Mouse (Mus musculus) hindbrain, embryonic 12.5 days (tissue): ENCODE data around the gene Anpep. TPM values are rescaled to one million over a fixed set of nuclear protein-coding genes. Genes with fewer than 3 reads are reported as not detected.
A peak's percentile ranks its signal among the peaks of the same experiment; 100 is the strongest.

Experiments used
- ATAC-seq: fragments of 200-750 bp; cut with Nextera tagmentation; 2 replicates; pipeline ENCODE4 v1.8.0; 2017; ENCODE audit warnings: moderate TSS enrichment; ENCODE audit not compliant: low FRiP score
- H3K27ac ChIP-seq: fragments of 300-500 bp; sonication (generic); 2 replicates; pipeline ENCODE4 v1.5.1; 2016; ENCODE audit warnings: mild to moderate bottlenecking
- H3K27me3 ChIP-seq: fragments of 300-500 bp; sonication (generic); 2 replicates; pipeline ENCODE4 v1.6.1; 2016; ENCODE audit warnings: mild to moderate bottlenecking
- H3K36me3 ChIP-seq: fragments of 300-500 bp; sonication (generic); 2 replicates; pipeline ENCODE4 v1.6.1; 2016; ENCODE audit warnings: mild to moderate bottlenecking
- H3K4me1 ChIP-seq: fragments of 300-500 bp; sonication (generic); 2 replicates; pipeline ENCODE4 v1.6.1; 2016
- H3K4me2 ChIP-seq: fragments of 300-500 bp; sonication (generic); replicated peaks from 2 replicates; pipeline ENCODE4 v1.6.1; 2016; ENCODE audit warnings: mild to moderate bottlenecking
- H3K4me3 ChIP-seq: fragments of 300-500 bp; sonication (generic); 2 replicates; pipeline ENCODE4 v1.5.1; 2016; ENCODE audit warnings: mild to moderate bottlenecking
- H3K9ac ChIP-seq: fragments of 300-500 bp; sonication (generic); 2 replicates; pipeline ENCODE4 v1.6.1; 2016; ENCODE audit warnings: mild to moderate bottlenecking, moderate library complexity
- H3K9me3 ChIP-seq: fragments of 300-500 bp; sonication (generic); replicated peaks from 2 replicates; pipeline ENCODE4 v1.6.1; 2016; ENCODE audit warnings: mild to moderate bottlenecking
- WGBS: fragments of 180-500 bp; shearing (Covaris S2); methylation state at CpG from one replicate; pipeline ENCODE4 v1.1.7; 2016; 5-methylcytosine and 5-hydroxymethylcytosine counted together
- polyA plus RNA-seq: library from polyadenylated mRNA; unstranded; fragments of >200 nt; fragmentation: Nextera tagmentation; extraction: Ambion mirVana; gene quantifications from 2 replicates; pipeline ENCODE4 v1.2.1, GENCODE M21; 2016

Anpep gene
- polyA plus RNA-seq, 1 experiment from 2014 or later, result 3.5 TPM

DNA sequence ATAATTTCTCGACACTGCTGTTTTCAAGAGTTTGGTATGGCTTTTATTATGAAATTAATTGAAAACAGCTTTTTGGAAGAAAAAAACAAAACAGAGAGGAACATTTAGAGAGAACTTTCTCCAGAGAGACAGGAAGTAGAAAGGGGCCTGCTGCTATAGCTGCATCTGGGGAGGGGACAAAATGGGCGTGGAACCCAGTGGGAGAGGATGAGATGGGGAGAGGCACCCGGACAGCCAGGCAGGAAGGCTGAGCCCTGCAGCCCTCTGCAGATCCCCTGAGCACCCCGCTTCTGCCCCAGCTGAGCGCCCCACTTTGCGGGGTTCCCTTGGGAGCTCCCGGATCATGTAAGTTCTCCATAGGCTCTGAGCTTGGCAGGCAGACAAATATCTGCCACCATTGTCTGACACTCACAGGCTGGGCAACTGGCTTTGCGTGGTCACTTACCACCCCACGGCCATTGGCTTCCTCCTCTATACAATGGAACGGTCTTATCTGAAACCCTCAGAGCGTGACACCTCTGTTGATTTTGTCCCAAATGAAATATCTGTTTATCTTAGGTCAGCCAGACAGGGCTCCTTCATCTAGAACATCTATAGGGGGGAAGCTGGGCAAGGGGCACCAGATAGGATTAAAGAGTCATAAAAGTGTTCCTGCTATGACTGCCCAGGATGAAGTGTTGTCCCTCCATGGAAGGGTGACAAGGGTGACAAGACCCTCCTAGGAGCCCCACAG, 2.5 kb downstream of the Anpep start:
- Histone ChIP-seq H3K4me3 (no peak overlapping the region), H3K27me3 (no peaks in the 10 kb centered on the region), H3K9ac (no peak overlapping the region), H3K4me2 (no peak overlapping the region), H3K27ac (no peak overlapping the region), H3K4me1 (peaks cover 8% of the 10 kb centered on the region; the same call in 1 of the 2 replicates), H3K36me3 (no peaks in the 10 kb centered on the region), H3K9me3 (no peaks in the 10 kb centered on the region)
- WGBS, result 71% methylated on average over 11 of the region's 11 CpGs
- ATAC-seq, result no peak

DNA sequence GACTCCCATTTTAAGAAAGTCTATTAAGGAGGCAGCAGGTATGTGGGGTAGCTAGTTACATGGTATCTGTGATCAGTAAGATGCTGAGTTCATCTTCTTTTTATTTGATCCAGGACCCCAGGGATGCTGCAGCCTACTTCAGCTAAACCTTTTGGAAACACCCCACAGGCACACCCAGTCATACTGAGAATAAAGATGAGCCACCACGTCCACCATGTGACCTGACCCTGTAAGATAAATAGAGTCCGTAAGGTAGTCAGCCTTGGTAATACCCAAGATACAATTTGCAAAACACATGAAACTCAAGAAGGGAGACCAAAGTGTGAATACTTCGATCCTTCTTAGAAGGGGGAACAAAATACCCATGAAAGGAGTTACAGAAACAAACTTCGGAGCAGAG, 4.6 kb downstream of the Anpep start:
- 84% methylated on average over 4 of the region's 4 CpGs for WGBS
- H3K36me3 ChIP-seq, result no peaks in the 10 kb centered on the region
- no peak overlapping the region for H3K27ac ChIP-seq
- H3K4me3 ChIP-seq, result no peak overlapping the region
- no peak overlapping the region for H3K4me2 ChIP-seq
- ATAC-seq, result no peak
- H3K9ac ChIP-seq, result no peak overlapping the region
- no peaks in the 10 kb centered on the region for H3K27me3 ChIP-seq
- H3K4me1 ChIP-seq, result peaks cover 8% of the 10 kb centered on the region; the same call in 1 of the 2 replicates
- H3K9me3 ChIP-seq, result no peaks in the 10 kb centered on the region

DNA sequence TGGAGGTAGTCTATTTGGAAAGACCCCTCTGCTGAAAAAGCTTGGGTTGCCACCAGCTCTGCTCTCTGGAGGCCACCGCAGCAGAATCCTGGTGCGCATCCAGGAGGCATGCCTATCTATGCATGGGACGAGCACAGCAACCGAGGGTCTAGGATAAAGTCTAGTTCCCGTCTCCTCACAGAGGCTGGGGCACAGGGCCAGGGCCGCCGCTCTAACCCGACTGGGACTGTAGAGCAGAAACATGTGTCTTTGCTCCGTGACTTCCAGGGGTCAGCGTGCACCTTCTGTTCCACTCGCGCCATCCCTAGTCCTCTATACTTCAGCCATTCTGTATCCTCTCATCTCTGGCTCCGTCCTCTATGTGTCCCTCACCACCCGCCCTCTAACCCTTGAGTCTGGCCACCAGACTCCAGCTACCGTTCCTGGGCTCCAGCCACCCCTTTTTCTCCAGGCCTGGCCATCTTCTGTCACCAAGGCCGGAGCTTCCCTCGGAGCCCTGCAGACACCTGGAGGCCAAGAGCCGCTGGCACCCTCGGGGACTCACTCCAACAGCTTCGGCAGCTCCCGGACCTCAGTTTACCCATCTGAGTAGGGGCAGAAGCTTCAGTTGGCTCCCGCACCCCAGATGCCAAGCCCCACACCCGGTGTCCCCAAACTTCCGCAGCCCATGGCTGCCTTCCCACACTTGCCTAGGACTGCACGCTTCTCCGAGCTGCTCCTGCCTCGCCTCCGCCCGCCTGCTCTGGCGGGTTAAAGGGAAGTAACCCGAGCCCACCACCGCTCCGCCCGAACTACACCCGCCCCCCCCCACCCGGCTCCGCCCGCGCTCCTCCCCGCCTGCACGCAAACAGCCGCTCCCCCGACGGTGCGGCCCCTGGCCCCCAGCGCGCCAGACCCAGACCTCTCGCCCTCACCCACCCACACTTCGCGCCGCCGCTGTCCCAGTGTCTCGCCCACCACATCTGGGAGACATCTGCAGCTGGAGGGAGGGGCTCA, 13.1 kb downstream of the Anpep start:
- peaks cover 25% of the 10 kb centered on the region for H3K27me3 ChIP-seq
- H3K4me3 ChIP-seq, result peak overlapping the region; percentile 34
- H3K4me1 ChIP-seq, result peaks cover 10% of the 10 kb centered on the region
- no peaks in the 10 kb centered on the region for H3K36me3 ChIP-seq
- peak overlapping the region; percentile 58 for H3K4me2 ChIP-seq
- no peak for ATAC-seq
- H3K27ac ChIP-seq, result no peak overlapping the region
- H3K9ac ChIP-seq, result peak overlapping the region; percentile 43
- H3K9me3 ChIP-seq, result no peaks in the 10 kb centered on the region
- WGBS, result 10% methylated on average over 53 of the region's 53 CpGs

DNA sequence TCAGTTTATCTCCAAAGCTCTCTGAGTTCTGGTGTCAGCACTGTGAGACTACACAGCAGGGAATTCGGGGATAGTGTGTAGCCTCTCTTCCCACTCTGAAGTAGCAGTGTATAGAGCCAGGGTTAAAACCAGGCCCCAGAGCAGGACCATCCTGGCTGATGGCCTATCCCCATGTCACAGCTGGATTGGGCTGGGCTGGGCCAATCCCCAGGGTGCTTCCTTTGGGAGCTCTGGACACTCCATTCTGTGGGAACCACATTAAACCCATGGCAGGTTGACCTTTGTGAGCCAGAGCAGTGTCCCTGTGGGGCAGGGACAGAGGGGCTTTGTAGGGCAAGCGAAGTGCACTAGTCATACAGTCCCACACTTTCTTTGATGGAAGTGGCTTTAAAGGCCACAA, 14.5 kb downstream of the Anpep start:
- no peak for ATAC-seq

DNA sequence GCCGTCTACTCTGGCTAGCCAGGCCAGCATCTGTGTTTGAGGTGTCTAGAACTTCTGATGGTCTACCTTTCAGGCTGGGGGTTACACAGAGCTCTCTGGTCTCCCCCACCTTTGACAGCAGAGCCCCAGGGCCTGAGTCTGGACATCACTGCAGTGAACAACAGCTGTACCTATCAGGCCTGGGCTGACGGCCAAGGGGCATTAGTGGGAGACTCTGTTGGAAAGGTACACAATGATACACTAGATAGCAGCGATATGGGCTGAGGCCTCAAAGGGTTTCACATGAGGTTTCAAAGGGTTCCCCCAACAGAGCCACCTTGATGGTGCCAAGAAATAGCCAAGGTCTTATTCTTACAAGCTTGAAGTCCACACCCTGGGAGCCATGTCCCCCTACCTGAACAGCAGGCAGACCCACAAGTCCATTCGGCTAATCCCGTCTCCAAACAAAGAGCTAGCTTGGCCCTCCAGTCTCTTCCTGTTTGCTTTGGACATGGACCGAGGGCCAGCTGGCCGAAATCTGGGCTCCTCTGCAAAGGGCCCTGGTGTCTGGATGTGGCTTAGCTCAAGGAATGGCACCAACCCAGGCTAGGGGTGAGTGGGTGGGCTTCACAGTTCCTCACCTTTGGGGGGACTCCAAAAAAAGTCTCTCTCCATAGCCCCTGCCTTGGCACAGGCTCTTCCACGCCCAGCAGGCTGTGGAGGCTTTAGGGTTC, 16.6 kb downstream of the Anpep start:
- H3K4me2 ChIP-seq, result no peak overlapping the region
- 83% methylated on average over 8 of the region's 8 CpGs for WGBS
- H3K9ac ChIP-seq, result no peak overlapping the region
- ATAC-seq, result no peak
- H3K4me1 ChIP-seq, result peaks cover 10% of the 10 kb centered on the region
- H3K27ac ChIP-seq, result no peak overlapping the region
- H3K9me3 ChIP-seq, result no peaks in the 10 kb centered on the region
- H3K4me3 ChIP-seq, result no peak overlapping the region
- H3K27me3 ChIP-seq, result peaks cover 19% of the 10 kb centered on the region
- H3K36me3 ChIP-seq, result no peaks in the 10 kb centered on the region

More for the DNA sequence above, 14.5 kb downstream of the Anpep start:
- Histone ChIP-seq H3K27ac (no peak overlapping the region), H3K4me3 (no peak overlapping the region), H3K9ac (no peak overlapping the region), H3K36me3 (no peaks in the 10 kb centered on the region), H3K4me1 (peaks cover 10% of the 10 kb centered on the region), H3K9me3 (no peaks in the 10 kb centered on the region), H3K27me3 (peaks cover 25% of the 10 kb centered on the region), H3K4me2 (no peak overlapping the region)
- 65% methylated on average over 2 of the region's 2 CpGs for WGBS

DNA sequence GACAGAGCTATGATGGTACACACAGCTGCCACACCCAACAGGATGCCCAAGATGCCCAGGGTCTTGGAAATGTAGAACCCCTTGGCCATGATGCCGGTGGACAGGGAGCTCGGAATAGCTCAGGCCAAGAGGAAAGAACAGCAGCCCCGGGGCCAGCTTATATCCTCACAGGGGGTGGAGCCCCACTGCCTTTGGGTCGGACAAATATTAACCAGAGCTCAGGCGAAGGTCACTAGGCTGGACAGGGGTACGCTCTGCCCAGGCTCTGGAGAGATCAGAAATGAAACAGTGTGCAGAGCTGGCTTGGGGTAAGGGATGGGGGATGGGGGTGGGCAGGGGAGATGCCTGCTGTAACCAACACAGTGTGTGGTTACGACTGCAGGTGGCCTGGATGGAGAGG, 18.7 kb downstream of the Anpep start:
- Histone ChIP-seq H3K9me3 (no peaks in the 10 kb centered on the region), H3K9ac (no peak overlapping the region), H3K27ac (no peak overlapping the region), H3K4me3 (no peak overlapping the region), H3K4me1 (no peaks in the 10 kb centered on the region), H3K27me3 (peaks cover 6% of the 10 kb centered on the region), H3K4me2 (no peak overlapping the region), H3K36me3 (no peaks in the 10 kb centered on the region)
- WGBS, result 59% methylated on average over 7 of the region's 7 CpGs
- no peak for ATAC-seq

DNA sequence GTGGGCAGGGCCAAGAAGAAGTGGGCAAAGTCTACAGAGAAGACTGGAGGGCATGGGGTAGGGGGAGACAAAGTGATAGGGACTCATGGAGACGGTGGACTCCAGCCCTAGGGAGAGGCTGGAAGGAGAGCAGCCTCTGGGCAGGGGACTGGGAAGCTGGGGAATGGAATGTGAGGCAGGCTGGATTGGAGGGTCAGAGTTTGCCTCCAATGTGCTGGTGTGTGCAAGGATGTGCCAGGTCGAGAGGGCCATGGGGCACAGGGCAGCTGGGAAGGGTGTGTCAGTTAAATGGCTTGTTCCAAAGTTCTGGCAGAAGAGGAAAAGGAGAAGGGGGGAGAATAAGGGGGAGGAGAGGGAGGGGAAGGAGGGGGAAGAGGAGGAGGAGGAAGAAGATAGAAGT, 23.6 kb downstream of the Anpep start:
- Histone ChIP-seq H3K36me3 (no peaks in the 10 kb centered on the region), H3K27ac (no peak overlapping the region), H3K4me2 (no peak overlapping the region), H3K9ac (no peak overlapping the region), H3K27me3 (no peaks in the 10 kb centered on the region), H3K4me3 (no peak overlapping the region), H3K9me3 (no peaks in the 10 kb centered on the region), H3K4me1 (no peaks in the 10 kb centered on the region)
- 75% methylated on average over 2 of the region's 2 CpGs for WGBS
- ATAC-seq, result no peak

DNA sequence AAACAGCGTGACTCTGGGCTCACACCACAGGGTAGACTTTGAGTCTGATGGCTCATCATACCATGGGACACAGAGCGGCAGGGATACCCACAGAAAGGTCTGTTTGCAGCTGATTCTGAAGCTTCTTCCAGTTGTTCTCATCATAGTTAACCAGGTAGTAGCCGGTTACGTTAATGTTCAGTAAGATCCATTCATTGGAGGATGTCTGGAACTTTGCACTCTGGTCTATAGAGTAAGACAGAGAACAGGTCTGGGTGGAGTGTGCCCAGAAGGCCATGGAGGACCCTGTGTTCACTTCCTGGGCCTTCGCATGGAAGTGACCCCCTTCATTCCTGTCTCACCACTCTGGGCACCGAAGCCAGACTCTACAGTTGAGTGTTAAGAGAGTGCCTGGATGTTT, 25.7 kb downstream of the Anpep start:
- WGBS, result 95% methylated on average over 6 of the region's 6 CpGs
- ATAC-seq, result no peak

DNA sequence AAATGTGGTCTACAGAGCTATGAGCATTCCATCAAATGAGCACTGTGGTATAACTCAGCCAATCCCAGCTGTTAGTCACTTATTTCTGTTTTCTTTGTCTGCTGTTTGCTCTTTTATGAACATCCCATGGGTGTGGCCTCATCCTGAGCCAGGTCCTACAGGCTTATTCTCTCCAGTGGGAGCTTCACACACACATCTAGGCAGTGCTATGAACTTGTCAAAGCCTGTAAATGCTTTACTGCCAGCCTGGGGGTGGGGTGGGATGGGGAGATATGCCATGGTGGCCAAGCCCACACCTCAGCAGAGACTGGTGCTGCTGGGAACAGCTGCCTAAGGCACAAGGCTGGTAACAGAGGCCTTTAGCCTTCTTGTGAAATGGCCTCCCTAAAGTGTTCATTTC, 27.9 kb downstream of the Anpep start:
- H3K4me2 ChIP-seq, result no peak overlapping the region
- no peak overlapping the region for H3K4me3 ChIP-seq
- no peaks in the 10 kb centered on the region for H3K9me3 ChIP-seq
- no peak for ATAC-seq
- H3K27ac ChIP-seq, result no peak overlapping the region
- H3K27me3 ChIP-seq, result no peaks in the 10 kb centered on the region
- H3K4me1 ChIP-seq, result no peaks in the 10 kb centered on the region
- H3K9ac ChIP-seq, result no peak overlapping the region
- H3K36me3 ChIP-seq, result no peaks in the 10 kb centered on the region

More for the DNA sequence above, 25.7 kb downstream of the Anpep start:
- Histone ChIP-seq H3K4me3 (no peak overlapping the region), H3K27ac (no peak overlapping the region), H3K36me3 (no peaks in the 10 kb centered on the region), H3K27me3 (no peaks in the 10 kb centered on the region), H3K9me3 (no peaks in the 10 kb centered on the region), H3K4me2 (no peak overlapping the region), H3K9ac (no peak overlapping the region), H3K4me1 (no peaks in the 10 kb centered on the region)

DNA sequence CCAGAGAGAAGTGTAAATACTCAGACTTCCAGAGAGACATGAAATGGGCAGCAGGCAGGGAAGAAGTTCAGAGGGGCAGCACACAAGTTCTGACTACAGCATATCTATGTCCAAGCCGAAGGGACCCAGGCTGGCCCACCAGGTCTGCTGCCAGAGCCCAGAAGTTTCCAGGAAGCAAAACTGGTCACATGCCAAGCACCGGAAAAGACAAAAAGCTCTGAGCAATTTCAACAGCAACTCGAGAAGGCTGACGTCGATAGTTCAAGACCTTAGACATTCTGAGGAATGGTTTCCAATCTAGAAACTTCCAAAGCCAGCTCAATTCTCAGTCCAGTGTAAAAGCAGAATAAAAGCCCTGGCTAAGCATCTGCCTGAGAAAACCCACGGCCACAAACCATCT, 29.3 kb downstream of the Anpep start:
- Histone ChIP-seq H3K27ac (no peak overlapping the region), H3K9ac (no peak overlapping the region)
- 78% methylated on average over 6 of the region's 6 CpGs for WGBS

DNA sequence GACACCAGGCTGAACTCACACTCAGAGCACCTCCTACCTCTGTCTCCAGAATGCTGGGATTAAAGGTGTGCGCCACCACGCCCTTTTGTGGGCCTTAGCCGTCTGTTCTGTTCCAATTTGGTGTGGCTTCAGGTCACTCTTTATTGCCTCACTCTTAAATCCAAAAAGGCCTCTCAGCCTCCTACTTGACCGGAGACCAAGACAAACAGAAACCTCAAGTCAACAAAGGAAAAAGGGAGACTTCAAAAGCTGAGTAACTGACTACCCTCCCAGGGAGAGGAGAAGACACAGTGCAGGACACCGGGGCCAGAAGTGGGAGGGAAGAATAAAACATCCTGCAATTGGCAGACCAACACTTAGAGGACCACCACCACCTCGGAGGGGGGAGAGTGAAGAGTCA, 29.7 kb downstream of the Anpep start:
- H3K27me3 ChIP-seq, result no peaks in the 10 kb centered on the region
- no peak for ATAC-seq
- no peaks in the 10 kb centered on the region for H3K9me3 ChIP-seq
- no peak overlapping the region for H3K9ac ChIP-seq
- no peak overlapping the region for H3K4me3 ChIP-seq
- H3K36me3 ChIP-seq, result no peaks in the 10 kb centered on the region
- H3K4me1 ChIP-seq, result no peaks in the 10 kb centered on the region
- H3K27ac ChIP-seq, result no peak overlapping the region
- WGBS, result 78% methylated on average over 6 of the region's 6 CpGs
- H3K4me2 ChIP-seq, result no peak overlapping the region

More for the DNA sequence above, 29.3 kb downstream of the Anpep start:
- Histone ChIP-seq H3K36me3 (no peaks in the 10 kb centered on the region), H3K4me2 (no peak overlapping the region), H3K9me3 (no peaks in the 10 kb centered on the region), H3K27me3 (no peaks in the 10 kb centered on the region), H3K4me1 (no peaks in the 10 kb centered on the region), H3K4me3 (no peak overlapping the region)
- ATAC-seq, result no peak

DNA sequence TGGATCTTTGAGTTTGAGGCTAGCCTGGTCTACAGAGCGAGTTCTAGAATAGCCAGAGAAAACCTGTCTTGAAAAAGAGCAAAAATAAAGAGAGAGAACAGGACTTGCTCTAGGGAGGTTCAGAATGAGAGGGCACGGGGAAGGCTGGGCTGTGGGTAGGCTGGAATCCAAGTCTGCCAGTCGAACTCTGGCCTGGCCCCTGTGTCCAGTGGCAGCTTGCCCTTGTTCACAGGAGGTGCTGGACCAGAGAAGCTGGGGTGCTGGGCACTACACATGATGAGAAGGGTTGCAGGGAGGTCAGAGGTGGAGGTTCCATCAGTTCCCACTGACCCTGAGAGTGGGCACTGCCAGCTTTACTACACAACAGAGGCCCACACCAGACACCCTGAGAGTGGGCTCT, 32.5 kb downstream of the Anpep start:
- H3K4me3 ChIP-seq, result no peak overlapping the region
- H3K4me1 ChIP-seq, result no peaks in the 10 kb centered on the region
- H3K9me3 ChIP-seq, result 0 out of 2 replicates have a peak, but pooled peaks cover 4% of the 10 kb centered on the region
- H3K4me2 ChIP-seq, result no peak overlapping the region
- H3K27ac ChIP-seq, result no peak overlapping the region
- ATAC-seq, result no peak
- no peaks in the 10 kb centered on the region for H3K36me3 ChIP-seq
- no peak overlapping the region for H3K9ac ChIP-seq
- 84% methylated on average over 3 of the region's 3 CpGs for WGBS
- no peaks in the 10 kb centered on the region for H3K27me3 ChIP-seq
